Mouse (Mus musculus): ENCODE results near the gene Tns1.

GRCm38 (mm10) chr1:74013296-74014031 lies 110.8 kb downstream of the Tns1 start:
- TF ChIP-seq POLR2A (IDR thresholded peaks at IDR 0.05; ENCODE audit: low read depth, low read length): no peak
- TF ChIP-seq CTCF (conservative IDR thresholded peaks at IDR 0.05; ENCODE audit: insufficient read depth, insufficient read length, low read depth, low read length): no peak
